Mouse (Mus musculus): Measurements from ENCODE around the gene Cpt1a. TPM values are rescaled to one million over a fixed set of nuclear protein-coding genes. Genes with fewer than 3 reads are reported as not detected.

Gene Cpt1a
- total RNA-seq, 2 experiments from 2014 or later, result 39.2 to 54.4 TPM

- DNase-seq, result no peak
Measured at GRCm38 (mm10) chr19:3428057-3428830, 106.1 kb downstream of the Cpt1a start.

GRCm38 (mm10) chr19:3429156-3429816, 107.2 kb downstream of the Cpt1a start:
- peak; percentile 33 to 47 for DNase-seq

- DNase-seq, result no peak
Measured at GRCm38 (mm10) chr19:3431066-3431465, 108.9 kb downstream of the Cpt1a start.

GRCm38 (mm10) chr19:3431969-3432368, 109.8 kb downstream of the Cpt1a start:
- no peak for DNase-seq

GRCm38 (mm10) chr19:3434124-3434523, 112.0 kb downstream of the Cpt1a start:
- DNase-seq, result no peak

GRCm38 (mm10) chr19:3434641-3435040, 112.5 kb downstream of the Cpt1a start:
- no peak for DNase-seq

Small RNAs within 50 kb of the gene (microRNA-seq; reads per million reads assigned to microRNA genes)
- 0 to 0.54 reads per million in 2 experiments for gene Mir6984

Other genes starting within 250 kb of the Cpt1a start
- 10 to 100 TPM; 94.3 to 95.8 TPM for gene Mrpl21, start 39.4 kb upstream of the Cpt1a start, total RNA-seq (2021)
- gene Ighmbp2, start 39.3 kb upstream of the Cpt1a start, total RNA-seq (2021), result 1 to 10 TPM; 2.6 to 3.3 TPM
- gene Tesmin, start 66.5 kb downstream of the Cpt1a start, total RNA-seq (2021), result 1 to 10 TPM; 1.4 to 2.0 TPM
- not detected for gene Gal, start 92.2 kb downstream of the Cpt1a start, total RNA-seq (2021)